Comparison of ENCODE assay signal across 9 mouse cellular contexts in the genomic region with DNA sequence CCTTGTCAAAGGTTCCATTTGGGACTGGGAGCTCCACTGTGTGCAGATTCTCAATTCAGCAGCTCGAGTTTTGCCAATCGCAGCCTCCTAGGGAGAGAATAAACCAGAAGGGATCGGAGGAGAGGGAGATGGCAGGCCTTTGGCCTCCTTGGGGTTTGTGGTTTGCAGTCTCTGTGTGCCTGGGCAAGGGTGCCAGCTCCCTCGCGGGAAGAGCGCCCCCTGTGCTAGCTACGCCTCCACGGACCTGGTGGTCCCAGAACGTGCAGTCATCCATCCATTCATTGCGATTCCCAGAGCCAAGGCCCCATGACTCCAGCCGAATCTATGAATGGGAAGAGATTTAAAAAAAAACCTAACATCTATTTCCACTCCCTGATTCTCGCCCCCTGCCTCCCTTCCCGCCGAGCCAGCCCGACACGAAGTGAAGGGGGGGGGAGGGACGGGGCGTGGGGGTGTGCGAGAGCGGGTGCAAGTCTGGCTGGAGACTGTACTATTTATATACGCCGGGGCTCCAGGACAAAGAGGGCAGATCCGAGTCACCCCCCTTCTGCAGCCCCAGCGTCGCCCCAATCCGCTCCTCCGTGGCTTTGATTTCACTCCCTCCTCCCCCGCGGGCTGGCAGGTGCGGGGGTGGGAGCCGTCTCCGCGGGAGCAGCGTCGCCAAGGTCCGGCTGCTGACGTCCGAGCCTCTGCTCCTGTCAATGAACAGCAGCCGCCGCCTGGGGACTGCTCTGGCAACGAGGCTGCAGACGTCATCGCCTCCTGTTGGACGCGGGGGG. TPM values are rescaled to one million over a fixed set of nuclear protein-coding genes. Genes with fewer than 3 reads are reported as not detected.
A peak's percentile ranks its signal among the peaks of the same experiment; 100 is the strongest.
DNase-seq lines count a peak whose midpoint lies in the region; ATAC-seq and TF ChIP-seq lines count a peak whose summit lies in the region.
"Had no signal": no experiment of that assay in that cellular context is flagged by ENCODE, and none has a peak within 500 bp of the region (broad histone marks: within the 10 kb centered on the region; RNA-seq: fewer than 3 reads in every experiment).

No protein-coding gene starts in this region.

- H3K9ac ChIP-seq in hindbrain, postnatal 0 days (replicated peaks; ENCODE audit: low read length) = peak overlapping the region; percentile 57

- peaks cover 13% of the 10 kb centered on the region for H3K4me1 ChIP-seq in hindbrain, postnatal 0 days (ENCODE audit: insufficient read depth, low read length)

- H3K27me3 ChIP-seq in hindbrain, postnatal 0 days (ENCODE audit: insufficient read depth, low read length) = no peaks in the 10 kb centered on the region

- H3K27ac ChIP-seq in hindbrain, postnatal 0 days = peak overlapping the region; percentile 86

- DNase-seq in adrenal gland, adult (ENCODE audit: inconsistent age in 2 of 2, low spot score in 1 of 2) = peak; percentile 95
- peak; percentile 79 for DNase-seq in gastrocnemius, adult 8-10 months (ENCODE audit: low spot score in 2 of 2)
- DNase-seq in hindbrain, postnatal 0 days (ENCODE audit: low spot score) = peak; percentile 95
- peak; percentile 77 to 89 for DNase-seq in left cerebral cortex, adult 9 months (ENCODE audit: low spot score in 2 of 2)
- DNase-seq in right cerebral cortex, postnatal 36 days (ENCODE audit: low spot score in 2 of 2) = peak; percentile 91 to 94
- no peak for DNase-seq in spleen, adult 18-20 months

- peak overlapping the region; percentile 52 for H3K4me3 ChIP-seq in hindbrain, postnatal 0 days (ENCODE audit: low read length)

- 1% methylated on average over 41 of the region's 45 CpGs for whole genome bisulfite sequencing in hindbrain, postnatal 0 days

- no peaks in the 10 kb centered on the region for H3K36me3 ChIP-seq in hindbrain, postnatal 0 days (ENCODE audit: insufficient read depth, low read length)

- peak overlapping the region; percentile 91 for H3K4me2 ChIP-seq in hindbrain, postnatal 0 days (ENCODE audit: low read depth, low read length)

- TF ChIP-seq CTCF in hindbrain, postnatal 0 days (IDR thresholded peaks at IDR 0.05; ENCODE audit: low read depth) = peak; percentile 67

- ATAC-seq in common myeloid progenitor, adult 5-6 weeks (replicated peaks; ENCODE audit: low read depth, poor library complexity, severe bottlenecking) = peak; percentile 51
- ATAC-seq in hindbrain, postnatal 0 days = peak; percentile 94
- ATAC-seq in megakaryocyte progenitor cell, adult 5-6 weeks (replicated peaks; ENCODE audit: poor library complexity) = peak; percentile 22

- no peaks in the 10 kb centered on the region for H3K9me3 ChIP-seq in hindbrain, postnatal 0 days (ENCODE audit: low read length)

RNA-seq across cellular contexts. Expression of gene Pde10a, which starts 0.6 kb away (rescaled TPM):
- total RNA-seq in common myeloid progenitor, adult 5-6 weeks (2017) = 8.4 and 16.1 TPM in 2 replicates
- 1 to 10 TPM; 1.5 to 4.4 (median 2.8) TPM for total RNA-seq in gastrocnemius, adult 8-10 months (2022)
- total RNA-seq in hindbrain, postnatal 0 days (2014; rRNA removed) = 37.8 and 38.5 TPM in 2 replicates
- polyA plus RNA-seq in hindbrain, postnatal 0 days (2015; fragmentation: Nextera tagmentation; extraction: Ambion mirVana) = 8.2 and 8.4 TPM in 2 replicates
- total RNA-seq in megakaryocyte progenitor cell, adult 5-6 weeks (2015) = 0.10 TPM in 1 of 2 replicates, not detected in the other
- total RNA-seq in megakaryocyte progenitor cell, adult 5-6 weeks (2017) = 0.04 TPM in 1 of 2 replicates, not detected in the other

RNA-seq across cellular contexts. Expression of gene Gm17087, which starts 42.2 kb away (rescaled TPM):
- total RNA-seq in common myeloid progenitor, adult 5-6 weeks (2017) = not detected in 2 replicates
- total RNA-seq in gastrocnemius, adult 8-10 months (2022) = not detected
- total RNA-seq in hindbrain, postnatal 0 days (2014; rRNA removed) = not detected in 2 replicates
- polyA plus RNA-seq in hindbrain, postnatal 0 days (2015; fragmentation: Nextera tagmentation; extraction: Ambion mirVana) = not detected in 2 replicates
- total RNA-seq in megakaryocyte progenitor cell, adult 5-6 weeks (2015) = not detected in 2 replicates
- not detected in 2 replicates for total RNA-seq in megakaryocyte progenitor cell, adult 5-6 weeks (2017)
- total RNA-seq: hematopoietic stem cell, adult 5-6 weeks had no signal

Comparison
In these comparisons a context has a peak if more than half of its experiments do, and no peak if none do; other contexts are left out.
1. DNase-seq: peak in adrenal gland, adult (2 of 2), gastrocnemius, adult 8-10 months (2 of 2), hindbrain, postnatal 0 days (single experiment), left cerebral cortex, adult 9 months (2 of 2) and right cerebral cortex, postnatal 36 days (2 of 2); none in spleen, adult 18-20 months (0 of 2).
2. ATAC-seq: peak in every context shown above with its lines; median percentile 94 in hindbrain, postnatal 0 days; 51 in common myeloid progenitor, adult 5-6 weeks; 22 in megakaryocyte progenitor cell, adult 5-6 weeks.